Mouse (Mus musculus) spleen, adult 2 months (tissue): ENCODE measurements around the gene Cd83. TPM values are rescaled to one million over a fixed set of nuclear protein-coding genes. Genes with fewer than 3 reads are reported as not detected.

ENCODE experiments used
- DNase-seq, 2 experiments: peaks; one replicate each; pipeline versions ENCODE4 v3.0.0 to v3.0.0-alpha.2; 2012 to 2021; ENCODE audit warnings: low spot score in 2 of 2, low read depth in 1 of 2
- H3K27ac ChIP-seq: fragments of 200-500 bp; 2 replicates; pipeline ENCODE4 v1.5.1; 2012; ENCODE audit warnings: low read length, inconsistent platforms; ENCODE audit not compliant: insufficient read depth
- H3K27me3 ChIP-seq: fragments of 200-500 bp; 2 replicates; pipeline ENCODE4 v1.6.1; 2012; ENCODE audit warnings: mild to moderate bottlenecking, moderate library complexity, low read length, inconsistent platforms; ENCODE audit not compliant: control insufficient read depth, insufficient read depth
- H3K36me3 ChIP-seq: fragments of 200-500 bp; 2 replicates; pipeline ENCODE4 v1.6.1; 2012; ENCODE audit warnings: mild to moderate bottlenecking, low read length, inconsistent platforms; ENCODE audit not compliant: control insufficient read depth, insufficient read depth
- H3K4me1 ChIP-seq: fragments of 200-500 bp; 2 replicates; pipeline ENCODE4 v1.6.1; 2011; ENCODE audit warnings: inconsistent platforms; ENCODE audit not compliant: control insufficient read depth, insufficient read depth, insufficient read length
- H3K4me3 ChIP-seq: fragments of 200-500 bp; 2 replicates; pipeline ENCODE4 v1.5.1; 2011; ENCODE audit warnings: mild to moderate bottlenecking, inconsistent platforms; ENCODE audit not compliant: insufficient read depth, insufficient read length; ENCODE audit errors: extremely low read depth
- CTCF ChIP-seq: fragments of 200-500 bp; IDR thresholded peaks from 2 replicates; pipeline ENCODE4 v1.5.1; 2011; ENCODE audit warnings: mild to moderate bottlenecking, inconsistent platforms; ENCODE audit not compliant: insufficient read depth, insufficient read length, insufficient replicate concordance; ENCODE audit errors: extremely low read depth
- POLR2A ChIP-seq: fragments of 200-500 bp; IDR thresholded peaks from 2 replicates; pipeline ENCODE4 v1.6.1; 2011; ENCODE audit warnings: low read depth, low read length, inconsistent platforms
- WGBS: fragments of 180-500 bp; shearing (Covaris S2); methylation state at CpG from one replicate; pipeline ENCODE4 v1.1.7; 2018; 5-methylcytosine and 5-hydroxymethylcytosine counted together
- polyA plus RNA-seq: library from polyadenylated mRNA; depleted of rRNA; stranded (reverse); fragments of >200 nt; gene quantifications from 2 replicates; pipeline ENCODE4 v1.2.3, GENCODE M21; 2012

Cd83 gene
- polyA plus RNA-seq, 1 experiment = 38.3 TPM

GRCm38 (mm10) chr13:43798655-43799054 is 14.1 kb downstream of the Cd83 start:
- H3K27me3 ChIP-seq = no peaks in the 10 kb centered on the region
- peaks cover 4% of the 10 kb centered on the region; the same call in 1 of the 2 replicates for H3K4me1 ChIP-seq
- 86% methylated on average over 4 of the region's 4 CpGs for WGBS
- no peak for DNase-seq
- no peak overlapping the region for H3K4me3 ChIP-seq
- H3K27ac ChIP-seq = no peak overlapping the region
- no peak for TF ChIP-seq CTCF
- no peak for TF ChIP-seq POLR2A
- H3K36me3 ChIP-seq = peaks cover 36% of the 10 kb centered on the region

DNA sequence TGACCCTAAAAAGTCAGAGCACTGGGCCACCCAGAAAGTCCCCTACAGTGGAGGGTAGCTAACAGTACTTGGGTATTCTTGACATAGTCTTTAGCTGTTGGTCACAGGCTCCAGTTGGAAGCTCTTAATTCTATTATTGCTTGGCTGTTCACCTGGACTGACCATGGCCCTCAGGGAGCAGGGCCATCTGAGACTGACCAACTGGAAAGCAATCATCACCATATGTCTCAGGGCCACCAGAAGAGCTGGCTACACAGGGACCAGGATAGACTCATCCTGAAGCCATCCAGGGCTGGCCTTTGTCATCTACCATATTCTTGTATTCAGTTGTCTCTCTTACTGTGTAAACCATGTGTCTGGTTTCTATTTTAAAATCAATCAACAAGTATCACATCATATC is 15.6 kb downstream of the Cd83 start:
- Histone ChIP-seq H3K4me3 (no peak overlapping the region), H3K27me3 (no peaks in the 10 kb centered on the region), H3K27ac (no peak overlapping the region), H3K4me1 (peaks cover 2% of the 10 kb centered on the region; the same call in 1 of the 2 replicates), H3K36me3 (peaks cover 36% of the 10 kb centered on the region)
- TF ChIP-seq CTCF = no peak
- no peak for DNase-seq

DNA sequence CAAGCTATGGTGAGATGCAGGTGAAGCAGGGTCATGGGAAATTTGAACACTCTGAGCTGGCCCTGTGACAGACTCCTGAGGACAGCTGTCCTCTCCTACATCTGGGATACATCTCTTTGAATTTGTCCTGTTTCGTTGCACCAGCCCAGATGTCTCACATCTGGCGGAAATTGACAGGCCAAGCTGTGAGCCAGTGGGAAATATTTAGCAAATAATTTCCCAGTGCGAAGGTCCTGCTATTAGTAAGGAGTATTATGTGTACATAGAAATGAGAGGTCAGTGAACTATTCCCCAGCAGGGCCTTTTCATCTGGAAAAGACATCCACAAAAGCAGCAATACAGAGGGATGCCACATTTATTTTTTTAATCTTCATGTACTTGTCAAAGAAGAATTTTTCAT is 17.4 kb downstream of the Cd83 start:
- Histone ChIP-seq H3K27me3 (no peaks in the 10 kb centered on the region), H3K4me3 (no peak overlapping the region), H3K27ac (no peak overlapping the region), H3K4me1 (no peaks in the 10 kb centered on the region; the same call in 1 of the 2 replicates), H3K36me3 (peaks cover 33% of the 10 kb centered on the region)
- TF ChIP-seq CTCF (no peak), POLR2A (no peak)
- DNase-seq = no peak
- 87% methylated on average over 3 of the region's 3 CpGs for WGBS

GRCm38 (mm10) chr13:43802361-43803137 is 18.0 kb downstream of the Cd83 start:
- WGBS = 66% methylated on average over 8 of the region's 8 CpGs
- no peaks in the 10 kb centered on the region; the same call in 1 of the 2 replicates for H3K4me1 ChIP-seq
- no peak overlapping the region for H3K27ac ChIP-seq
- peaks cover 30% of the 10 kb centered on the region for H3K36me3 ChIP-seq
- H3K4me3 ChIP-seq = no peak overlapping the region
- H3K27me3 ChIP-seq = no peaks in the 10 kb centered on the region
- TF ChIP-seq CTCF (no peak), POLR2A (no peak)
- no peak for DNase-seq

DNA sequence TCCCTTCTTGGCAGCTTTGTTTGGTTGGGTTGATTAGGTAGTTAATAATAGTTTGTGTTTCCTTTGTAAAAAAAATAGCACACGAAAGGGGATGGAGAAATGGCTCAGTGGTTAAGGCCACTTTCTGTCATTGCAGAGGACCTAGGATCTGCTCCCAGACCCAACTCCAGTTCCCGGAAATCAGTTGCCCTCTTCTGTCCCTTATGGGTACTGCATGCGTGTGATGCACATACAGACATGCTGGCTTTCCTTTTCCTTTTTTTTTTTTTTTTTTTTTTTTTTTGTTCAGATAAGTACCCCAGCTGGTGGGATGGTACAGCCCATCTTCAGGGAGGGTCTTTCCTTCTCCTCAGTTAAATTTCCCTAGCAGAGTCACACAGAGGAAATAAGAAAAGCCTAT is 20.1 kb downstream of the Cd83 start:
- Histone ChIP-seq H3K4me1 (no peaks in the 10 kb centered on the region; the same call in 1 of the 2 replicates), H3K4me3 (no peak overlapping the region), H3K36me3 (peaks cover 17% of the 10 kb centered on the region; the same call in 1 of the 2 replicates), H3K27me3 (no peaks in the 10 kb centered on the region), H3K27ac (no peak overlapping the region)
- 95% methylated on average over 3 of the region's 3 CpGs for WGBS
- no peak for TF ChIP-seq POLR2A
- TF ChIP-seq CTCF = peak; percentile 24; the same call in 1 of the 2 replicates
- DNase-seq = peak in 1 of 2 experiments; percentile 28

DNA sequence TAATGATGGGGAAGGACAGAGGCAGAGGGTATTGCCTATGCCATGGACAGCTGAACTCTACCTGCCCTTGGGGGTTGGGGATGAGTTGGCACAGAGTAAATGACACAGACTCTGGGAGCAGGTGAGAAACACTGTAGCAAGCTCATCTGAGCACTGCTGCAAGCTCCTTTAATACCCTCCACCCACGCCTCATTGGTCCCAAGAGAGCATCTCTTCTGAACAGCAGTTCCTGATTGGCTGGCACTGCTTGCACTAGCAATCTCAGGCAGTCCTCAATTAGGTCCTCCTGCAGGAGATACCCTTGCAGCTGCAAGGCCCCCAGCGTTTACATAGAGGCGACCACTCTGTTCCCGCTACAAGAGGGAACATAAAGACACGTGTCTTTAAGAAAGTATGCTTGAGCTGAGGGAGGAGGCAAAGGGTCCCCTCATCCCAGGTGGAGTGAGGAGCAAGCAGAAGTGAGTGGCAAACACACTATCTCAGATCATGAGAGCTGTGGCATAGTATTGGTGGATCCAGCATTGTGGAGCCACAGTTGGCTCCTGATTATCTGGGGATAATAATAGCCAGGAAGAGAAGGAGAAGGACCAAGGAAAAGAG is 20.7 kb downstream of the Cd83 start:
- no peak overlapping the region for H3K27ac ChIP-seq
- no peaks in the 10 kb centered on the region; the same call in 1 of the 2 replicates for H3K4me1 ChIP-seq
- no peak overlapping the region for H3K4me3 ChIP-seq
- peaks cover 13% of the 10 kb centered on the region; the same call in 1 of the 2 replicates for H3K36me3 ChIP-seq
- TF ChIP-seq CTCF (no peak), POLR2A (no peak)
- no peaks in the 10 kb centered on the region for H3K27me3 ChIP-seq
- WGBS = 76% methylated on average over 5 of the region's 5 CpGs
- peak in 1 of 2 experiments; percentile 20 for DNase-seq

- DNase-seq = no peak
- TF ChIP-seq POLR2A (no peak), CTCF (no peak)
- H3K4me1 ChIP-seq = no peaks in the 10 kb centered on the region; the same call in 1 of the 2 replicates
- peaks cover 8% of the 10 kb centered on the region; the same call in 1 of the 2 replicates for H3K36me3 ChIP-seq
- H3K4me3 ChIP-seq = no peak overlapping the region
- no peaks in the 10 kb centered on the region for H3K27me3 ChIP-seq
- WGBS = 77% methylated on average over 14 of the region's 14 CpGs
- no peak overlapping the region for H3K27ac ChIP-seq
Measured at GRCm38 (mm10) chr13:43806371-43807271, 22.0 kb downstream of the Cd83 start.
